8 mouse cellular contexts compared by ENCODE assay signal in genomic region chr9:27192761-27193591, GRCm38 (mm10). TPM values are rescaled to one million over a fixed set of nuclear protein-coding genes. Genes with fewer than 3 reads are reported as not detected.
DNase-seq lines count a peak whose midpoint lies in the region; ATAC-seq and TF ChIP-seq lines count a peak whose summit lies in the region.
"Had no signal": no experiment of that assay in that cellular context is flagged by ENCODE, and none has a peak within 500 bp of the region (broad histone marks: within the 10 kb centered on the region; RNA-seq: fewer than 3 reads in every experiment).

No protein-coding gene starts in this region.

- no peak for TF ChIP-seq POLR2A in limb, embryonic 14.5 days (IDR thresholded peaks at IDR 0.05; ENCODE audit: borderline replicate concordance, extremely low read depth, insufficient read depth, insufficient read length)

- peaks cover 32% of the 10 kb centered on the region for H3K4me1 ChIP-seq in heart, embryonic 12.5 days (replicated peaks)
- peaks cover 23% of the 10 kb centered on the region for H3K4me1 ChIP-seq in limb, embryonic 14.5 days (ENCODE audit: control insufficient read depth, insufficient read depth, low read length)

- WGBS in heart, embryonic 12.5 days: 50% methylated on average over 10 of the region's 10 CpGs
- WGBS in limb, embryonic 14.5 days: 63% methylated on average over 10 of the region's 10 CpGs

- peak overlapping the region; percentile 67 for H3K27ac ChIP-seq in heart, embryonic 12.5 days (ENCODE audit: poor library complexity, severe bottlenecking)
- H3K27ac ChIP-seq in limb, embryonic 14.5 days (replicated peaks; ENCODE audit: low read depth, low read length): 0 out of 2 replicates have a peak overlapping the region, but pooled peaks have one; percentile 75
- H3K27ac ChIP-seq: liver, embryonic 14.5 days had no signal

- no peak overlapping the region for H3K4me2 ChIP-seq in heart, embryonic 12.5 days
- peak overlapping the region; percentile 67; the same call in 1 of the 2 replicates for H3K4me2 ChIP-seq in limb, embryonic 14.5 days (replicated peaks; ENCODE audit: low read depth, low read length, severe bottlenecking)

- no peaks in the 10 kb centered on the region for H3K9me3 ChIP-seq in heart, embryonic 12.5 days (replicated peaks)
- H3K9me3 ChIP-seq in limb, embryonic 14.5 days (ENCODE audit: control insufficient read depth, low read length): no peaks in the 10 kb centered on the region

- no peaks in the 10 kb centered on the region for H3K36me3 ChIP-seq in heart, embryonic 12.5 days
- no peaks in the 10 kb centered on the region for H3K36me3 ChIP-seq in limb, embryonic 14.5 days (ENCODE audit: control insufficient read depth, insufficient read depth, low read length)

- peak; percentile 17 for DNase-seq in MN1 (ENCODE audit: low spot score)
- DNase-seq in cerebellum, adult 9-10 months: peak; percentile 67
- DNase-seq in limb, embryonic 14.5 days (ENCODE audit: low spot score): no peak
- DNase-seq in thymus, postnatal 36 days: no peak
- no peak for DNase-seq in adrenal gland, postnatal 10 days

- H3K4me3 ChIP-seq in heart, embryonic 12.5 days: no peak overlapping the region
- H3K4me3 ChIP-seq in limb, embryonic 14.5 days (replicated peaks; ENCODE audit: low read length): no peak overlapping the region

- no peak overlapping the region for H3K9ac ChIP-seq in heart, embryonic 12.5 days
- no peak overlapping the region for H3K9ac ChIP-seq in limb, embryonic 14.5 days (ENCODE audit: low read depth, low read length, severe bottlenecking)
- H3K9ac ChIP-seq: liver, embryonic 14.5 days had no signal

- H3K27me3 ChIP-seq in heart, embryonic 12.5 days (replicated peaks): no peaks in the 10 kb centered on the region
- no peaks in the 10 kb centered on the region for H3K27me3 ChIP-seq in limb, embryonic 14.5 days (ENCODE audit: control insufficient read depth, insufficient read depth, low read length)

- ATAC-seq in heart, embryonic 12.5 days (ENCODE audit: insufficient number of reproducible peaks, low FRiP score): no peak
- ATAC-seq in limb, embryonic 14.5 days (ENCODE audit: low FRiP score, low read depth): no peak
- ATAC-seq in erythroid progenitor cell, adult 5-6 weeks (replicated peaks; ENCODE audit: low FRiP score, poor library complexity, severe bottlenecking): no peak

RNA-seq across cellular contexts. Expression of gene Jam3, which starts 37.8 kb away (rescaled TPM):
- 47.4 and 50.0 TPM in 2 replicates for polyA plus RNA-seq in heart, embryonic 12.5 days (2016; fragmentation: Nextera tagmentation; extraction: Ambion mirVana)
- polyA plus RNA-seq in limb, embryonic 14.5 days (2012; rRNA removed): 100 and 103 TPM in 2 replicates
- 110 and 112 TPM in 2 replicates for polyA plus RNA-seq in limb, embryonic 14.5 days (2014; fragmentation: Nextera tagmentation; extraction: Ambion mirVana)
- not detected in 2 replicates for total RNA-seq in erythroid progenitor cell, adult 5-6 weeks (2015; ENCODE audit: low replicate concordance)
- total RNA-seq in erythroid progenitor cell, adult 5-6 weeks (2017; ENCODE audit: low replicate concordance): 1.2 TPM in 1 of 2 replicates, not detected in the other
- 10 to 100 TPM; 31.2 to 35.0 TPM for total RNA-seq in adrenal gland, postnatal 10 days (2021)

Comparison
In these comparisons a context has a peak if more than half of its experiments do, and no peak if none do; other contexts are left out.
1. DNase-seq: peak in MN1 (single experiment) and cerebellum, adult 9-10 months (single experiment); none in limb, embryonic 14.5 days (single experiment), thymus, postnatal 36 days (0 of 2) and adrenal gland, postnatal 10 days (single experiment).
2. RNA of gene Jam3, which starts 37.8 kb away (total RNA-seq): 31.2 to 35.0 TPM in adrenal gland, postnatal 10 days; 1.2 TPM in erythroid progenitor cell, adult 5-6 weeks; every median in the first group is over 10 times any median in the second.